Comparison of ENCODE assay signal across 19 mouse cellular contexts in genomic region chr12:89822141-89822540, GRCm38 (mm10).
DNase-seq lines count a peak whose midpoint lies in the region; ATAC-seq and TF ChIP-seq lines count a peak whose summit lies in the region.
"Had no signal": no experiment of that assay in that cellular context is flagged by ENCODE, and none has a peak within 500 bp of the region (broad histone marks: within the 10 kb centered on the region; RNA-seq: fewer than 3 reads in every experiment).

No protein-coding gene starts in this region.

- no peaks in the 10 kb centered on the region for H3K27me3 ChIP-seq in forebrain, postnatal 0 days (ENCODE audit: insufficient read depth, low read length)
- H3K27me3 ChIP-seq in forebrain, embryonic 14.5 days (replicated peaks; ENCODE audit: control insufficient read depth, insufficient read depth, low read length) = no peaks in the 10 kb centered on the region
- H3K27me3 ChIP-seq in midbrain, embryonic 16.5 days (ENCODE audit: control insufficient read depth, insufficient read depth, low read depth, low read length) = no peaks in the 10 kb centered on the region
- H3K27me3 ChIP-seq in midbrain, embryonic 14.5 days (ENCODE audit: control insufficient read depth, insufficient read depth, low read length) = no peaks in the 10 kb centered on the region
- H3K27me3 ChIP-seq: forebrain, embryonic 15.5 days; heart, embryonic 15.5 days had no signal

- DNase-seq in forebrain, postnatal 0 days = no peak
- no peak for DNase-seq in forebrain, embryonic 14.5 days (ENCODE audit: low spot score)
- DNase-seq in midbrain, embryonic 14.5 days = no peak
- DNase-seq in embryo, embryonic 10.5 days (ENCODE audit: low spot score) = peak; percentile 27
- peak; percentile 61 for DNase-seq in mesoderm, embryonic 11.5 days (ENCODE audit: low read depth, low spot score)
- DNase-seq in right cerebral cortex, postnatal 25 days = no peak
- DNase-seq in kidney, adult 11 months = no peak
- DNase-seq: adrenal gland, postnatal 10 days; cerebellum, adult 11-12 months; cerebellum, adult 9-10 months; cerebellum, postnatal 25 days; gastrocnemius, postnatal 14 days; heart, adult 2 months; heart, postnatal 14 days had no signal

- ATAC-seq in forebrain, postnatal 0 days = peak; percentile 18; the same call in 1 of the 2 replicates
- no peak for ATAC-seq in forebrain, embryonic 14.5 days
- ATAC-seq in midbrain, embryonic 16.5 days = 0 out of 2 replicates have a peak, but pooled peaks have one; percentile 36
- no peak for ATAC-seq in midbrain, embryonic 14.5 days (ENCODE audit: low FRiP score, low TSS enrichment)
- ATAC-seq: forebrain, embryonic 15.5 days; hindbrain, postnatal 0 days had no signal

- H3K4me1 ChIP-seq in forebrain, postnatal 0 days (ENCODE audit: insufficient read depth) = peaks cover 6% of the 10 kb centered on the region
- no peaks in the 10 kb centered on the region; the same call in 1 of the 2 replicates for H3K4me1 ChIP-seq in forebrain, embryonic 14.5 days (ENCODE audit: control insufficient read depth, insufficient read depth, low read length)
- peaks cover 11% of the 10 kb centered on the region for H3K4me1 ChIP-seq in midbrain, embryonic 16.5 days (ENCODE audit: control insufficient read depth, insufficient read depth, low read length)
- H3K4me1 ChIP-seq in midbrain, embryonic 14.5 days (ENCODE audit: control insufficient read depth, insufficient read depth, low read length) = peaks cover 31% of the 10 kb centered on the region
- H3K4me1 ChIP-seq: heart, embryonic 15.5 days had no signal

- no peak overlapping the region for H3K4me3 ChIP-seq in forebrain, postnatal 0 days (ENCODE audit: low read depth, low read length)
- H3K4me3 ChIP-seq in forebrain, embryonic 14.5 days (ENCODE audit: low read depth, low read length) = no peak overlapping the region
- H3K4me3 ChIP-seq in midbrain, embryonic 16.5 days (ENCODE audit: low read depth, low read length) = no peak overlapping the region
- no peak overlapping the region for H3K4me3 ChIP-seq in midbrain, embryonic 14.5 days (replicated peaks; ENCODE audit: low read depth, low read length)
- H3K4me3 ChIP-seq: forebrain, embryonic 15.5 days; heart, adult 2 months; heart, embryonic 15.5 days had no signal

- H3K27ac ChIP-seq in forebrain, postnatal 0 days (ENCODE audit: low read depth, low read length) = no peak overlapping the region
- H3K27ac ChIP-seq in forebrain, embryonic 14.5 days (ENCODE audit: low read depth, low read length) = no peak overlapping the region
- H3K27ac ChIP-seq in midbrain, embryonic 16.5 days (ENCODE audit: low read length) = no peak overlapping the region
- H3K27ac ChIP-seq in midbrain, embryonic 14.5 days (replicated peaks; ENCODE audit: low read depth, low read length) = no peak overlapping the region
- H3K27ac ChIP-seq: forebrain, embryonic 15.5 days; heart, adult 2 months; heart, embryonic 15.5 days; hindbrain, postnatal 0 days had no signal

- H3K9ac ChIP-seq in forebrain, postnatal 0 days = no peak overlapping the region
- no peak overlapping the region for H3K9ac ChIP-seq in forebrain, embryonic 14.5 days (ENCODE audit: low read length)
- H3K9ac ChIP-seq in midbrain, embryonic 16.5 days (ENCODE audit: low read depth, low read length) = no peak overlapping the region
- no peak overlapping the region for H3K9ac ChIP-seq in midbrain, embryonic 14.5 days (replicated peaks; ENCODE audit: low read length)
- H3K9ac ChIP-seq: forebrain, embryonic 15.5 days; heart, embryonic 15.5 days had no signal

- H3K4me2 ChIP-seq in forebrain, postnatal 0 days (ENCODE audit: low read depth) = no peak overlapping the region
- no peak overlapping the region for H3K4me2 ChIP-seq in forebrain, embryonic 14.5 days (ENCODE audit: low read length)
- no peak overlapping the region for H3K4me2 ChIP-seq in midbrain, embryonic 16.5 days (ENCODE audit: low read length)
- no peak overlapping the region for H3K4me2 ChIP-seq in midbrain, embryonic 14.5 days (ENCODE audit: low read length)
- H3K4me2 ChIP-seq: forebrain, embryonic 15.5 days; heart, embryonic 11.5 days; heart, embryonic 15.5 days had no signal

- no peaks in the 10 kb centered on the region for H3K9me3 ChIP-seq in forebrain, postnatal 0 days (ENCODE audit: low read length)
- no peaks in the 10 kb centered on the region for H3K9me3 ChIP-seq in forebrain, embryonic 14.5 days (replicated peaks; ENCODE audit: control insufficient read depth, low read length)
- no peaks in the 10 kb centered on the region for H3K9me3 ChIP-seq in midbrain, embryonic 16.5 days (replicated peaks; ENCODE audit: control insufficient read depth, low read length, poor library complexity, severe bottlenecking)
- H3K9me3 ChIP-seq in midbrain, embryonic 14.5 days (ENCODE audit: control insufficient read depth, low read length) = no peaks in the 10 kb centered on the region
- H3K9me3 ChIP-seq: forebrain, embryonic 15.5 days; heart, embryonic 15.5 days had no signal

- no peaks in the 10 kb centered on the region for H3K36me3 ChIP-seq in forebrain, postnatal 0 days (ENCODE audit: insufficient read depth)
- H3K36me3 ChIP-seq in forebrain, embryonic 14.5 days (ENCODE audit: control insufficient read depth, insufficient read depth, low read length) = no peaks in the 10 kb centered on the region
- H3K36me3 ChIP-seq in midbrain, embryonic 16.5 days (ENCODE audit: control insufficient read depth, insufficient read depth, low read length) = no peaks in the 10 kb centered on the region
- H3K36me3 ChIP-seq in midbrain, embryonic 14.5 days (ENCODE audit: control insufficient read depth, insufficient read depth, low read length) = no peaks in the 10 kb centered on the region
- H3K36me3 ChIP-seq: forebrain, embryonic 15.5 days; heart, embryonic 15.5 days had no signal

- TF ChIP-seq CTCF in forebrain, postnatal 0 days (IDR thresholded peaks at IDR 0.05; ENCODE audit: low read depth) = no peak

- WGBS in forebrain, postnatal 0 days = 39% methylated on average over 4 of the region's 4 CpGs
- WGBS in forebrain, embryonic 14.5 days = 52% methylated on average over 4 of the region's 4 CpGs
- 36% methylated on average over 4 of the region's 4 CpGs for WGBS in midbrain, embryonic 16.5 days
- 26% methylated on average over 4 of the region's 4 CpGs for WGBS in midbrain, embryonic 14.5 days

Comparison
In these comparisons a context has a peak if more than half of its experiments do, and no peak if none do; other contexts are left out.
1. ATAC-seq: peak in forebrain, postnatal 0 days (single experiment) and midbrain, embryonic 16.5 days (single experiment); none in forebrain, embryonic 14.5 days (single experiment) and midbrain, embryonic 14.5 days (single experiment).
2. DNase-seq: peak in embryo, embryonic 10.5 days (single experiment) and mesoderm, embryonic 11.5 days (single experiment); none in forebrain, postnatal 0 days (single experiment), forebrain, embryonic 14.5 days (single experiment), midbrain, embryonic 14.5 days (single experiment), right cerebral cortex, postnatal 25 days (single experiment) and kidney, adult 11 months (single experiment).